Mouse (Mus musculus): ENCODE measurements around the gene Galk2.

Galk2 gene

DNA sequence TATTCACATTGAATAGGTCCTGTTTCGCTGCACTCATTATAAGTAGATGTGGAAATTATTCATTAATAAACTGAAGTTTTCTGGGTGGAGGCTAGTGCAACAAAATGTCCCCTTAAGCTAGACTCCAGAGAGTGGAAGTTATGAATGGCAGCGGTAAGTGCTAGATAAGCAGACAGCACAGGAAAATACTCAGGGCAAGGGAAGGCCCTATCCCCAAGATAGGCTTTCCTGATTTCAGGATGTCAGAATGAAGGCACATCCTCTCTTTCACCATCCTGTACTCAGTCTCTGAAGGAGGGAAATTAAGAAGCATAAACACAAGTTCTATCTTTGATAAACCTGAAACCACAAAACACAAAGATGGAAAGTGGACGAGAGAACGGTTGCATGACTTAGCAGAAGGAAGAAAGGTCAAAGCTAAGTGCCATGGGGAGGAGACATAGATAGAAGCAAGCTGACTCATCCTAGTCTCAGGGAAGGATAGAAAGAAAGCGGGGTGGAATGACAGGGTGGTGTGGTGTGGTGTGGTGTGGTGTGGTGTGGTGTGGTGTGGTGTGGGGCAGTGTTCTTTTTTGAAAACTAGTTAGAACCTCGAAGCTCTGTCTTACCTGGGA lies 42.0 kb downstream of the Galk2 start:
- DNase-seq (ENCODE audit: low spot score) = no peak

DNA sequence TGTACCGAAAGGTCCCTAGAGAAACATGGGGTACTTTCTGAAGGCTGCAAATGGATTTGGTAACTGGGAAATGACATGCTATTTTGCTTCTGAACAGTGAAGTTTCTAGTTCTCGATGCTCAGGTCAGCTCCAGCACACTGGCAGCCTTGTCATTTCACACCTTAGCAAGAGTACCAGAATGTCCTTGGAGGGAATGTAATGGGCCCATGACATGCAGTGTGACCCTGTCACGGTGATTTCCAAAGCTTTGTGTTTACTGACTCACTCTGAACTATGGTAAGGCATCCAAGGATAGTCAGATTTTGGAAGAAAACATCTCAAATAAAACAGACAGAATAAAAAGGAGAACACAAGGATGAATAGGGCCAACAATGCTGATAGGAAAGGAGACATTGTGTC lies 42.5 kb downstream of the Galk2 start:
- no peak for DNase-seq (ENCODE audit: low spot score)

GRCm38 (mm10) chr2:125906407-125907066 lies 47.6 kb downstream of the Galk2 start:
- no peak for DNase-seq (ENCODE audit: low spot score)

DNA sequence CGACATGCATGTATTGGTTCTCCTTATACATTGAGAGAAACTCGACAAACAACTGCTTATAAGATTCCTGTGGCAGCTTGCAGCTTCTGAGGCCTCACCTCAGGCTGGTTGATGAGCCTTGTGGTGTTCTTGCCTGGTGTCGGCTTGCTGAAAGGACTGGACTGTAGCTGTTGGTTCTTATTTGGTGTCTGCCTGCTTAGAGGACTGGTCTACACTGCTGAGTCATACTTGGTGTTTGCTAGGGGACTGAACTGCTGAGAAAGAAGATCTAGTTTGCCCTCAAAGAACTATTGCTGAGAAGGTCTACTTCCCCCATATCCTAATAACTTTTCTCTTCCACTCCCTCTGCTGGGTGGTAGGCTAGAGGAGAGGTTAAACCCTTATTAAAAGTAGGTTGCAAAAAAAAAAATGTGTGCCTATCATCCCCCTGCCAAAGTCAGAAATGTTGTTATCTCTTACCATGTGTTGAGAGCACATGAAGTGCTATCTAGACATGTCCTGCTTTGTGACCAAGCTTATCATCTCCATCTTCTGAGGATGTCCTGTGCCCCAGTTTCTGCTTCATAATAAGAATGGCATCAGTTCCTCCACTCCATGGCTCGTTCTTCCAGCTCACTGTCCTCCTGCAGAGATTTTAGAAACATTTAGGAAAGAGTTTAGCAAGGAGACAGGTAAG lies 48.8 kb downstream of the Galk2 start:
- DNase-seq (ENCODE audit: low spot score) = no peak

DNA sequence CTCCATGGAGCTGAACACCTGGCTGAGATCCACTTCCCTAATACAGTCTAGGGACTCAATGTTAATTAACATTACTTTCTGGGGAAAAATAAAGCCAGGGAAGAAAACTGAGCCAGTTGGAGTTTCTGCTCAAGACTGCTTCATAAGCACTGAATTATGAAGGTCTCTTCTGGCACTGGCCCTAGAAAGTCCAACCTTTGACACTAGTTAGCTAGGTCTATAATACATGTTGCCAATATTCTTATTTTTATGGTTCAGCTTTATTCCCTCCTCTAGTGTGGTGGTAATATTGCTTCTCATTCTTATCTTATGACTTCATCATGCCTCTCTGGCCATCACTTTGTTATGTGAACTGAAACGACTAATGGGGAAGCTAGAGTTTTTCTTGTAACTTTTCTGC lies 55.3 kb downstream of the Galk2 start:
- no peak for DNase-seq (ENCODE audit: low spot score)

DNA sequence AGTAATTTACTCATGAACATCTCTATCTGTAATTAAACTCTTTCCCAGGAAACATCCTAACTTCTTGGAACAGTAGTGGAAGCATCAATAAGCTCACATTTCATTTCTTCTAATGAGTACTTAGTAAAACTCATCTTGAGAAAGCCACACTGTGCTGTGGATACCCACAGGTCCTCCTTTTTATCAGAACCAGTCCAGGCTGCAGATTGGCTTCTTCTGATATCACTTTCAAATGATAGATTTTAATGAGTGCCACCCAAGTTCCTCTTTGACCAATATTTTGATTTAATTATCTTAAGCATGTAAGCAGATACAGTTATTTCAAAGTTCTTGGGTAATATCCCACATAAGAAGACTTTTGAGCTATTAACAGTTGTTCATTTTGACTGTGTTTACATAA lies 55.8 kb downstream of the Galk2 start:
- DNase-seq (ENCODE audit: low spot score) = no peak

GRCm38 (mm10) chr2:125916652-125917296 lies 57.9 kb downstream of the Galk2 start:
- DNase-seq (ENCODE audit: low spot score) = no peak

- DNase-seq (ENCODE audit: low spot score) = no peak
Observed at GRCm38 (mm10) chr2:125917297-125917679, 58.4 kb downstream of the Galk2 start.

- DNase-seq (ENCODE audit: low spot score) = no peak
Observed at GRCm38 (mm10) chr2:125921273-125921672, 62.4 kb downstream of the Galk2 start.

DNA sequence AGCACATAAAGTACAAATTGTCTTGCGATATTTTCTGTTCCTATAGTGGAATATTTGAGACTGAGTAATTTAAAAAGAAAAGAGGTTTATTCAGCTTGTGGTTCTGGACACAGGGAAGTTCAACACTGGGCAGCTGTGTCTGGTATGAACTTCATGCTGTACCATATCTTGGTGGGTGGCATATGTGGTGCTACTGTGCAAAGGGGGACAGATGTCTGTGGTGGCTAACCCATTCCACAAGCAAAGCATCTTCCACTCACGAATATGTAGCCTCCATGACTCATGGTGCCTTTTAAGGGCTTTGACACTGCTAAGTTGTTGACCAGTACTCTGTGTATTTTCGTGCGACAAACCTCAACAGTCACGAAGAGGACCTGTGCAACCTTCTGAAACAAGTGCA lies 63.2 kb downstream of the Galk2 start:
- DNase-seq (ENCODE audit: low spot score) = no peak

- DNase-seq (ENCODE audit: low spot score) = no peak
Observed at GRCm38 (mm10) chr2:125922877-125923276, 64.0 kb downstream of the Galk2 start.

- no peak for DNase-seq (ENCODE audit: low spot score)
Observed at GRCm38 (mm10) chr2:125923346-125923745, 64.4 kb downstream of the Galk2 start.

DNA sequence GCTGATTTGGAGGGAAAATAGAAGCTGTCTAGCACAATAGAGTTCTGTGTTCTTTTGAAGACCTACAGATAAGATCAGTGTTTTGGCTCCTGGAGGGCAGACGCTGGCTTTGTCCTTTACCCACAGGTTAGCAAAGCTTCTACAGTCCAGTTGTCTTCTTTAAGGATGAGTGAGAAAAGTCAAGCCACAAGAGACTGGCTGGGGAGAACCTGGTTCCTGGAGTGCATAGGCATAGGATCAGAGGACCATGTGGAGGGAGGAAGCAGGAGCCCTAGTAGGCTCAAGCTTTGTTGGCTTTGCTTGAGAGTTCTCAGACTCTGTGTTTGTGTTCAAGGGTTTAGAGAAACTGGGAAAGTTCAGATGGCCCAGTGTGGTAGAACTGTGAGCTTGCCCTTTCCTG lies 65.6 kb downstream of the Galk2 start:
- DNase-seq (ENCODE audit: low spot score) = no peak

GRCm38 (mm10) chr2:125925081-125925480 lies 66.2 kb downstream of the Galk2 start:
- no peak for DNase-seq (ENCODE audit: low spot score)

GRCm38 (mm10) chr2:125929396-125929795 lies 70.5 kb downstream of the Galk2 start:
- no peak for DNase-seq (ENCODE audit: low spot score)

DNA sequence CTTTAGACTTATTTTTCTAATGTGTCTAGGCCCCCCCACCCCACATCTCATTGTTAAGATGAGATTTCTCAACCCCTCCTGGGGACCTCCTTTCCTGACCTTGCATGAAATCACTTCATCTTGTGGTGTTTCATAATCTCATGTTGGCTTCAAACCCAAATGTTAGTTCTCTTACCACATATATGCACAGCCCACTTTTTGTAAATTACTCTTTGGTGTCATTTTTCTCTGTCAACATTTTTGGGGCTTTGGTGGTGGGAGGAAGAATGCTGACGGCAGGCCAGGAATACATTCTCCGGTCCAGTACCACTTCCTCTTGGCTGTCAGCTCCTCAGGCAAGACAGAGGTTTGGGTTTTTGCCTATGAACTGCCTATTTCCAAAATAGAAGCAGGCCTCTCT lies 71.0 kb downstream of the Galk2 start:
- DNase-seq (ENCODE audit: low spot score) = no peak

DNA sequence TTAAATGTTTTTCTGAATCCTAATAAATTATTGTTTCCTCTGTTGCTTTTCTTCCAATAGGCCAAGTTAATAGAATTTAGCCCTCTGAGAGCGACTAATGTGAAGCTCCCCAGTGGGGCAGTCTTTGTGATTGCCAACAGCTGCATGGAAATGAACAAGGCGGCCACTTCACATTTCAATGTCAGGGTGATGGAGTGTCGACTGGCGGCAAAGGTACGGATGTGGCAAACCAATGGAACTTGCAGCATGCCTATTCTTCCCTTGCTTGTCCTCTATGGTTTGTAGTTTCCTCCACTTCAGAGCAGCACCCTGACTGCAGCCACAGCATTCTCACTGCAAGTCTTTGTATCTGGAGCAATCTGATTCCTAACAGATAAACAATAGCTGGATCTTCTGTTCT lies 72.3 kb downstream of the Galk2 start:
- no peak for DNase-seq (ENCODE audit: low spot score)

DNA sequence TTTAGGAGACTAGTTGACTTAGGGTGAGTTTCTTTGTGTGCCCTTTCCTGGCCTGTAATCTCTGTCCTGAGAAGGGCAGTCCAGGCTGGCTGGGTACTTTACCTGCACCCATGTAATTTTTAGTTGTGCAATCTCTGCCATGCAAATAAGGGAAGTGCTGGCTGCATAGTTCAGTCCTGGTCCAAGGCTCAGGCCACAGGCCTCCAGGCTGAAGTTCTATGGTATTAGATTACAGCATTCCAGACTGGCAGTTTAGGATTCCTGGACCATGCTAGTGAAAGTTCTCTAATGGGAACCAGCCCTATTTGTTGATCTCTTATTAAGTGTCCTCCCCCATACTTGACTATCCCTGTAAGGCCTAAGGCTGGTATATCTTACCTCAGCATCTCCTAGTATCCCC lies 73.8 kb downstream of the Galk2 start:
- no peak for DNase-seq (ENCODE audit: low spot score)

GRCm38 (mm10) chr2:125933977-125934376 lies 75.1 kb downstream of the Galk2 start:
- DNase-seq (ENCODE audit: low spot score) = no peak

DNA sequence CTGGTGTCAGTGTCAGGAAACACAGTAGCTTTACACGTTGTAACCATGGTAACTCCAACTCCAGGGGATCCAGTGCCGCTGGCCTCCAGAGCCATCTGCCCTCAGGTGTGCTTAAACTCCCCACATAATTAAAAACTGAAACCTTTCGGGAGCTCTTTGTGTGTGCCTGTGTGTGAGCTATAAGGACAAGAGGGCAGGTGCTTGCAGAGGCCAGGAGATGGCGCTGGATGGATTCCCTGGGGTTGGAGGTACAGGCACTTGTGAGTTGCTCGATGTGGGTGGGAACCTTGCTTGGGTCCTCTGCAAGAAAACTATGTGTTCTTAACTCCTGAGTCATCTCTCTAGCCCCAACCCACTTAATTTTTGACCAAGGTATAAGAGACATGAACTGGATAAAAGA lies 77.5 kb downstream of the Galk2 start:
- no peak for DNase-seq (ENCODE audit: low spot score)

DNA sequence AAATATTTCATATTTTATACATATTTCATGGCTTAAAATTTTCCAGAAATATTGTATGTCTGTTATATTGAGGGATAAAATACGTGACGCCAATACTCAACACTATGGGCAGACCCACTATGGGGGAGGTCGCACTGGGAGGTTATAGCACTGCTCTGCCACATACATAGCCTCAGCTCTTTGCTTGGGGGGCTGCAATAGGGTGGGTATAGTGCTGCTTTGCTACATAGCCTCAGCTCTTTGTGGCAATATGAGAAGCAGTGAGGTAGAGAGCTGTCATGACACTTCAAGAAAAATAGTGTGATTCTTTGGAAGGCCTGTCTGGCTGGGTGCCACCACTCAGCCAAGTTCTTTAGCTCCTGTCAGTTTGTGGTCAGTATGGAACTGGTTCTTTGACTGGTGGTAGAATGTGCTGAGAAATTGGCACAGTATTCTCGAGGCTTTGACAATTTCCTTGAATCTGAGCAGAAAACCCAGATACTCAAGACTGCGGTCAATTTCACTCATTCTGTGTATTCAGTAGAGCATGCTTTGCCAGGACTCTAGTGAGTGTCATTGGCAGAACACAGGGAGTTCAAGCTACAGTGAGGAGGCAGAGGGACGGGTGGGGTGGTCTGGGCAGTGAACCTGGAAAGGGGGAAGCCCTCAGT lies 80.2 kb downstream of the Galk2 start:
- no peak for DNase-seq (ENCODE audit: low spot score)

- DNase-seq (ENCODE audit: low spot score) = no peak
Observed at GRCm38 (mm10) chr2:125941111-125941785, 82.3 kb downstream of the Galk2 start.

All from ovary, postnatal 14 days (tissue).